Mouse (Mus musculus) forebrain, embryonic 11.5 days (tissue): ENCODE data around the gene Tprgl. TPM values are rescaled to one million over a fixed set of nuclear protein-coding genes. Genes with fewer than 3 reads are reported as not detected.
A peak's percentile ranks its signal among the peaks of the same experiment; 100 is the strongest.

Experiments
- ATAC-seq: fragments of 200-750 bp; cut with Nextera tagmentation; replicated peaks from 2 replicates; pipeline ENCODE4 v1.8.0; 2017; ENCODE audit warnings: moderate TSS enrichment; ENCODE audit not compliant: low FRiP score
- DNase-seq: peaks from one replicate; pipeline ENCODE4 v3.0.0-alpha.2; 2017; ENCODE audit warnings: low spot score
- H3K27ac ChIP-seq: fragments of 300-500 bp; sonication (generic); 2 replicates; pipeline ENCODE4 v1.5.1; 2014; ENCODE audit warnings: low read depth, low read length
- H3K27me3 ChIP-seq: fragments of 300-500 bp; sonication (generic); 2 replicates; pipeline ENCODE4 v1.6.1; 2014; ENCODE audit warnings: mild to moderate bottlenecking, low read length, mixed read lengths; ENCODE audit not compliant: control insufficient read depth, insufficient read depth
- H3K36me3 ChIP-seq: fragments of 300-500 bp; sonication (generic); 2 replicates; pipeline ENCODE4 v1.6.1; 2014; ENCODE audit warnings: mild to moderate bottlenecking, low read length, moderate library complexity, mixed read lengths; ENCODE audit not compliant: control insufficient read depth, insufficient read depth
- H3K4me1 ChIP-seq: fragments of 300-500 bp; sonication (generic); replicated peaks from 2 replicates; pipeline ENCODE4 v1.6.1; 2014; ENCODE audit warnings: low read length, mixed read lengths; ENCODE audit not compliant: control insufficient read depth, insufficient read depth
- H3K4me2 ChIP-seq: fragments of 300-500 bp; sonication (generic); 2 replicates; pipeline ENCODE4 v1.6.1; 2014; ENCODE audit warnings: low read depth, mild to moderate bottlenecking, low read length, moderate library complexity, mixed read lengths; ENCODE audit not compliant: severe bottlenecking
- H3K4me3 ChIP-seq: fragments of 300-500 bp; sonication (generic); 2 replicates; pipeline ENCODE4 v1.5.1; 2014; ENCODE audit warnings: low read depth, low read length
- H3K9ac ChIP-seq: fragments of 300-500 bp; sonication (generic); 2 replicates; pipeline ENCODE4 v1.6.1; 2014; ENCODE audit warnings: low read length
- H3K9me3 ChIP-seq: fragments of 300-500 bp; sonication (generic); 2 replicates; pipeline ENCODE4 v1.6.1; 2016; ENCODE audit warnings: low read length, mixed read lengths; ENCODE audit not compliant: control insufficient read depth
- WGBS: fragments of 180-500 bp; shearing (Covaris S2); extraction: QIAGEN DNeasy Blood & Tissue Kit; methylation state at CpG from one replicate; pipeline ENCODE4 v1.1.7; 2014; 5-methylcytosine and 5-hydroxymethylcytosine counted together
- polyA plus RNA-seq: library from polyadenylated mRNA; unstranded; fragments of >200 nt; fragmentation: Nextera tagmentation; extraction: Ambion mirVana; gene quantifications from 2 replicates; pipeline ENCODE4 v1.2.1, GENCODE M21; 2014

The Tprgl gene
- polyA plus RNA-seq, 1 experiment from 2014 or later: 126 TPM

GRCm38 (mm10) chr4:154171151-154171930 is 10.9 kb upstream of the Tprgl start:
- Histone ChIP-seq H3K4me3 (peak overlapping the region; percentile 59), H3K9ac (peak overlapping the region; percentile 67), H3K27me3 (peaks cover 16% of the 10 kb centered on the region), H3K4me1 (peaks cover 22% of the 10 kb centered on the region), H3K36me3 (no peaks in the 10 kb centered on the region), H3K4me2 (peak overlapping the region; percentile 91), H3K9me3 (no peaks in the 10 kb centered on the region), H3K27ac (no peak overlapping the region)
- peak; percentile 79 for DNase-seq
- under 1% methylated on average over 37 of the region's 37 CpGs for WGBS
- peak; percentile 32 for ATAC-seq

- Histone ChIP-seq H3K27me3 (peaks cover 16% of the 10 kb centered on the region), H3K27ac (no peak within 1 kb of the TSS), H3K4me1 (peaks cover 22% of the 10 kb centered on the region), H3K9ac (peak within 1 kb of the TSS; percentile 67), H3K4me2 (peak within 1 kb of the TSS; percentile 91), H3K9me3 (no peaks in the 10 kb centered on the region), H3K4me3 (peak within 1 kb of the TSS; percentile 59), H3K36me3 (no peaks in the 10 kb centered on the region)
- under 1% methylated on average over 48 of the region's 61 CpGs for WGBS
- ATAC-seq (peak; percentile 83), DNase-seq (peak; percentile 92)
Measured at GRCm38 (mm10) chr4:154170506-154171150, 10.2 kb upstream of the Tprgl start, which contains the start of gene Megf6. Gene Megf6, plus strand, starts transcription at chr4:154170730.

- H3K4me2 ChIP-seq: peak overlapping the region; percentile 91
- H3K9ac ChIP-seq: peak overlapping the region; percentile 32
- H3K27me3 ChIP-seq: peaks cover 16% of the 10 kb centered on the region
- WGBS: under 1% methylated on average over 15 of the region's 15 CpGs
- DNase-seq (no peak), ATAC-seq (peak; percentile 14; the same call in 1 of the 2 replicates)
- H3K9me3 ChIP-seq: no peaks in the 10 kb centered on the region
- peaks cover 22% of the 10 kb centered on the region for H3K4me1 ChIP-seq
- no peak overlapping the region for H3K27ac ChIP-seq
- H3K36me3 ChIP-seq: no peaks in the 10 kb centered on the region
- peak overlapping the region; percentile 59 for H3K4me3 ChIP-seq
Measured at GRCm38 (mm10) chr4:154170021-154170420, 9.6 kb upstream of the Tprgl start.

- Histone ChIP-seq H3K4me2 (no peak overlapping the region), H3K4me1 (peaks cover 15% of the 10 kb centered on the region; the same call in 1 of the 2 replicates), H3K4me3 (no peak overlapping the region), H3K36me3 (no peaks in the 10 kb centered on the region), H3K27me3 (peaks cover 14% of the 10 kb centered on the region), H3K9me3 (no peaks in the 10 kb centered on the region), H3K9ac (no peak overlapping the region), H3K27ac (no peak overlapping the region)
- DNase-seq: peak; percentile 75
- WGBS: 25% methylated on average over 5 of the region's 5 CpGs
- no peak for ATAC-seq
Measured at GRCm38 (mm10) chr4:154167053-154167452, 6.6 kb upstream of the Tprgl start.

- Histone ChIP-seq H3K27me3 (no peaks in the 10 kb centered on the region; the same call in 1 of the 2 replicates), H3K9ac (no peak overlapping the region), H3K36me3 (no peaks in the 10 kb centered on the region), H3K4me2 (no peak overlapping the region), H3K27ac (no peak overlapping the region), H3K4me3 (no peak overlapping the region), H3K9me3 (no peaks in the 10 kb centered on the region), H3K4me1 (peaks cover 4% of the 10 kb centered on the region)
- WGBS: 13% methylated on average over 7 of the region's 7 CpGs
- DNase-seq: peak; percentile 87
- ATAC-seq: no peak
Measured at GRCm38 (mm10) chr4:154163296-154163695, 2.8 kb upstream of the Tprgl start.

GRCm38 (mm10) chr4:154159961-154160537 is 417 bp downstream of the Tprgl start:
- WGBS: 2% methylated on average over 33 of the region's 47 CpGs
- H3K27ac ChIP-seq: no peak overlapping the region
- H3K9ac ChIP-seq: peak overlapping the region; percentile 72
- peaks cover 4% of the 10 kb centered on the region for H3K4me1 ChIP-seq
- peak overlapping the region; percentile 86 for H3K4me2 ChIP-seq
- DNase-seq: peak; percentile 62
- no peaks in the 10 kb centered on the region for H3K9me3 ChIP-seq
- peak; percentile 54; the same call in 1 of the 2 replicates for ATAC-seq
- no peaks in the 10 kb centered on the region for H3K27me3 ChIP-seq
- peaks cover 2% of the 10 kb centered on the region for H3K36me3 ChIP-seq
- peak overlapping the region; percentile 87 for H3K4me3 ChIP-seq

GRCm38 (mm10) chr4:154159002-154159401 is 1.5 kb downstream of the Tprgl start:
- Histone ChIP-seq H3K9ac (no peak overlapping the region), H3K27ac (no peak overlapping the region), H3K4me1 (peaks cover 6% of the 10 kb centered on the region), H3K36me3 (peaks cover 2% of the 10 kb centered on the region), H3K4me3 (no peak overlapping the region), H3K27me3 (no peaks in the 10 kb centered on the region), H3K9me3 (no peaks in the 10 kb centered on the region), H3K4me2 (no peak overlapping the region)
- 22% methylated on average over 6 of the region's 6 CpGs for WGBS
- ATAC-seq: peak; percentile 44
- DNase-seq: peak; percentile 90

GRCm38 (mm10) chr4:154157970-154158662 is 2.4 kb downstream of the Tprgl start:
- Histone ChIP-seq H3K4me1 (peaks cover 6% of the 10 kb centered on the region), H3K36me3 (peaks cover 2% of the 10 kb centered on the region)
- ATAC-seq: no peak

More at GRCm38 (mm10) chr4:154157970-154158662, 2.4 kb downstream of the Tprgl start:
- H3K9ac ChIP-seq: no peak overlapping the region
- no peak overlapping the region for H3K4me2 ChIP-seq
- no peak overlapping the region for H3K27ac ChIP-seq
- no peaks in the 10 kb centered on the region for H3K27me3 ChIP-seq
- 94% methylated on average over 14 of the region's 14 CpGs for WGBS
- no peaks in the 10 kb centered on the region for H3K9me3 ChIP-seq
- no peak for DNase-seq
- H3K4me3 ChIP-seq: no peak overlapping the region
